Mouse (Mus musculus): ENCODE measurements around the gene Tmem242.

DNA sequence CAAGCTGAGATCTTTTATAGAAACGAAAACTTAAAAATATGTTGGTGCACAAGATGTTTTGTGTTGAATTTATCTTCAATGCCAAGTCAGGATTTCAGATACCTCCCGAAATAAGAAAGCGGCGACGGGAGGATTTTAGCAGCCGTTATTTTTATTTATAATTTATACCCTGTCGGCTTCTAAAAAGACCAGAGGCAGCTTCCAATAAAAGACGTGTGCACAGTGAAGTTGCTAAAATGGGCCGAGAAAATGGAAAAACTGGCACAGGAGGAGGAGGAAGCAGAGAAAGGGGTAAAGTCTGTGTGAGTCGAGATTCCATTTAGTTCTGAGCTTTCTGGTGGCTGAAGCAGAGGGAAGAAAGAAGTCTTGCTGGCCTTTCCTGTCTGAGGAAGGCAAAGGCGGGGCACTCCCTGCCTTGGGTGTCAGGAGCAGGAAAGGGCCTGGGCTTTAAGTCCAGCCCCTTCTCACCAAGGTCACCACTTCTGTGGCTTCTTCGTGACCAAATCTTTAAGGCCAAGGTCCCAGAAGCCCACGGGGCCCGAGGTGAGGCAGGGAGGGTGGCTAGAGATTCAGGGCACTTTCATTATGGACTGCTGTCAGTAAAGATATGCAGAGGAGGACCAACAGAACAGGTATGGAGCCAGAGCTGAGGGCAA lies 39.5 kb downstream of the Tmem242 start:
- TF ChIP-seq POLR2A (IDR thresholded peaks at IDR 0.05; ENCODE audit: borderline replicate concordance, low read depth, low read length) (no peak), CTCF (IDR thresholded peaks at IDR 0.05; ENCODE audit: low read depth, low read length) (no peak)

All from bone marrow macrophage, adult 2 months (primary cell).